Mouse (Mus musculus) hindbrain, embryonic 15.5 days (tissue): Measurements from ENCODE around the gene 6030468B19Rik. TPM values are rescaled to one million over a fixed set of nuclear protein-coding genes. Genes with fewer than 3 reads are reported as not detected.

Experiments
- ATAC-seq: fragments of 200-750 bp; cut with Nextera tagmentation; 2 replicates; pipeline ENCODE4 v1.8.0; 2017; ENCODE audit warnings: low read depth, moderate number of reproducible peaks, moderate TSS enrichment; ENCODE audit not compliant: low FRiP score
- H3K27ac ChIP-seq: fragments of 300-500 bp; sonication (generic); replicated peaks from 2 replicates; pipeline ENCODE4 v1.5.1; 2015; ENCODE audit warnings: mild to moderate bottlenecking, inconsistent platforms
- H3K27me3 ChIP-seq: fragments of 300-500 bp; sonication (generic); 2 replicates; pipeline ENCODE4 v1.6.1; 2015; ENCODE audit warnings: control low read depth, inconsistent platforms
- H3K36me3 ChIP-seq: fragments of 300-500 bp; sonication (generic); 2 replicates; pipeline ENCODE4 v1.6.1; 2015; ENCODE audit warnings: control low read depth, inconsistent platforms
- H3K4me1 ChIP-seq: fragments of 300-500 bp; sonication (generic); replicated peaks from 2 replicates; pipeline ENCODE4 v1.6.1; 2015; ENCODE audit warnings: control low read depth, inconsistent platforms
- H3K4me2 ChIP-seq: fragments of 300-500 bp; sonication (generic); 2 replicates; pipeline ENCODE4 v1.6.1; 2015; ENCODE audit warnings: moderate library complexity, mild to moderate bottlenecking, inconsistent platforms
- H3K4me3 ChIP-seq: fragments of 300-500 bp; sonication (generic); 2 replicates; pipeline ENCODE4 v1.5.1; 2015; ENCODE audit warnings: mild to moderate bottlenecking, inconsistent platforms
- H3K9ac ChIP-seq: fragments of 300-500 bp; sonication (generic); 2 replicates; pipeline ENCODE4 v1.6.1; 2015; ENCODE audit warnings: inconsistent platforms
- H3K9me3 ChIP-seq: fragments of 300-500 bp; sonication (generic); 2 replicates; pipeline ENCODE4 v1.6.1; 2016; ENCODE audit warnings: control low read depth, inconsistent platforms
- WGBS: fragments of 180-500 bp; shearing (Covaris S2); methylation state at CpG from one replicate; pipeline ENCODE4 v1.1.7; 2015; 5-methylcytosine and 5-hydroxymethylcytosine counted together
- polyA plus RNA-seq: library from polyadenylated mRNA; unstranded; fragments of >200 nt; fragmentation: Nextera tagmentation; extraction: Ambion mirVana; gene quantifications from 2 replicates; pipeline ENCODE4 v1.2.1, GENCODE M21; 2015

The 6030468B19Rik gene
- polyA plus RNA-seq, 1 experiment from 2014 or later, result not detected

DNA sequence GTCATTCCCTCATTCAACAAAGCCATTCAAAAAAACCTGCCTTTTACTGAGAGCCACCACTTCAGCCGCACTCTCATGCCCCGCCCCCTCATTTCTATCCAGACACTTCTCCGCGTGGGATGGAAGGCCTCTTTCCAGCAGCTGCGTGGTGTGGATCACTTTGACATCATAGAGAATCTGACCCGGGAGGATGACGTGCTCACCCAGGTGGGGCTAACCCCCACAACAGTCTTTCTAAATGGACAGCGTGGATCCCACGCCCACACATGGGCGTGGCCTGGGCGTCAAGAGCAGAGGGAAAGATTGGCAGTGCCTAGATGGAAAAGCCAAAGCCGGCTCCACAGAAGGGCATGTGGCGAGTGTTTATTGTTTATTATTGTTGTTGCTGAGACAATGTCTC is 38.8 kb downstream of the 6030468B19Rik start:
- peak overlapping the region; percentile 8; the same call in 1 of the 2 replicates for H3K4me3 ChIP-seq
- H3K27me3 ChIP-seq, result no peaks in the 10 kb centered on the region
- H3K9ac ChIP-seq, result no peak overlapping the region
- H3K4me2 ChIP-seq, result peak overlapping the region; percentile 38
- no peak overlapping the region for H3K27ac ChIP-seq
- ATAC-seq, result no peak
- H3K9me3 ChIP-seq, result no peaks in the 10 kb centered on the region
- 24% methylated on average over 13 of the region's 13 CpGs for WGBS
- H3K4me1 ChIP-seq, result peaks cover 7% of the 10 kb centered on the region; the same call in 1 of the 2 replicates
- no peaks in the 10 kb centered on the region for H3K36me3 ChIP-seq

GRCm38 (mm10) chr11:117838572-117838971 is 41.1 kb downstream of the 6030468B19Rik start:
- Histone ChIP-seq H3K9me3 (no peaks in the 10 kb centered on the region), H3K4me3 (no peak overlapping the region), H3K36me3 (no peaks in the 10 kb centered on the region), H3K27me3 (no peaks in the 10 kb centered on the region), H3K27ac (no peak overlapping the region), H3K4me2 (no peak overlapping the region), H3K9ac (no peak overlapping the region), H3K4me1 (no peaks in the 10 kb centered on the region)
- WGBS, result 82% methylated on average over 2 of the region's 2 CpGs
- ATAC-seq, result no peak

DNA sequence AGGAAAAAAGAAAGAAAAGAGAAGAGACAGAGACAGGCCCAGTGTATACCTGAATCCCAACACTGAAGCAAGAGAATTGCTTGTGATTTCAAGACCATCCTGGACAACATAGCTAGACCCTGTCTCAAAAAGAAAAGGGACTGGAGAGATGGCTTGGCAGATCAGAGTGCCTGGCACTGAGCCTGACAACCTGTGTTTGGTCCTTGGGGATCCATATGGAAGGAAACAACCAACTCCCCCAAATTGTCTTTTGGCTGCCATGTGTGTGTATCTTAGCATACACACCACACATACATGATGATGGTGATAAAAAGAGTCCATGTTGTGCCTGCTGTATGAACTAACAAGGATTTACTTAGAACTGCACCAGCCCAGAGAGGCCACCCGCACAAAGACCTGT is 41.6 kb downstream of the 6030468B19Rik start:
- H3K36me3 ChIP-seq, result no peaks in the 10 kb centered on the region
- no peak overlapping the region for H3K27ac ChIP-seq
- ATAC-seq, result no peak
- H3K4me2 ChIP-seq, result no peak overlapping the region
- no peaks in the 10 kb centered on the region for H3K9me3 ChIP-seq
- H3K27me3 ChIP-seq, result no peaks in the 10 kb centered on the region
- no peak overlapping the region for H3K9ac ChIP-seq
- no peaks in the 10 kb centered on the region for H3K4me1 ChIP-seq
- no peak overlapping the region for H3K4me3 ChIP-seq
- WGBS, result 91% methylated on average over 1 of the region's 1 CpGs

GRCm38 (mm10) chr11:117840910-117841309 is 43.5 kb downstream of the 6030468B19Rik start:
- Histone ChIP-seq H3K9me3 (no peaks in the 10 kb centered on the region), H3K4me1 (no peaks in the 10 kb centered on the region), H3K36me3 (no peaks in the 10 kb centered on the region), H3K4me3 (no peak overlapping the region), H3K9ac (no peak overlapping the region), H3K4me2 (no peak overlapping the region), H3K27me3 (no peaks in the 10 kb centered on the region), H3K27ac (no peak overlapping the region)
- WGBS, result 64% methylated on average over 1 of the region's 1 CpGs
- no peak for ATAC-seq

- Histone ChIP-seq H3K4me2 (no peak overlapping the region), H3K36me3 (no peaks in the 10 kb centered on the region), H3K9me3 (no peaks in the 10 kb centered on the region), H3K9ac (no peak overlapping the region), H3K4me1 (peaks cover 7% of the 10 kb centered on the region), H3K4me3 (no peak overlapping the region), H3K27me3 (no peaks in the 10 kb centered on the region), H3K27ac (no peak overlapping the region)
- WGBS, result 85% methylated on average over 2 of the region's 2 CpGs
- ATAC-seq, result no peak
Measured at GRCm38 (mm10) chr11:117843434-117843833, 46.0 kb downstream of the 6030468B19Rik start.

DNA sequence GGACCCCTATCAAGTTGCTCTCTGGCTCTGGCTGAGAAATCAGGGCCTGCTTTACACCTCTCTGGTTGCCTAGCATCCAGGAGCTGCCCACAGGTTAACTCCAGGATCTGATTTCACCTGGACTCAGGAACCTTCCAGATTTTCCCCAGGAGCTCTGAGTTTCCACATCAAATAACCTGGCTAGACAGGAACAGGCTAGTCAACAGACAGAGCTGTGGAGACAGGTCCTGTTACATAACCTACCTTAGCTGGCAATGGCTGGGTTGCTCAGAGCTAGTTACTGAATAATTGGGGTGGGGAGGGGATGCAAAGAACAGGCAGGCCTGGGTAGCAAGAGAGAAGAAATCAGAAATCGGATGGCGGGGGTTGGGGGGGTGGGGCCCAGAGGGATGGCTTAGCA is 47.5 kb downstream of the 6030468B19Rik start:
- ATAC-seq, result no peak
- peaks cover 18% of the 10 kb centered on the region for H3K4me1 ChIP-seq
- H3K9me3 ChIP-seq, result no peaks in the 10 kb centered on the region
- no peak overlapping the region for H3K4me2 ChIP-seq
- H3K27ac ChIP-seq, result no peak overlapping the region
- no peak overlapping the region for H3K9ac ChIP-seq
- 88% methylated on average over 2 of the region's 2 CpGs for WGBS
- no peak overlapping the region for H3K4me3 ChIP-seq
- H3K27me3 ChIP-seq, result no peaks in the 10 kb centered on the region
- H3K36me3 ChIP-seq, result no peaks in the 10 kb centered on the region

- no peaks in the 10 kb centered on the region for H3K27me3 ChIP-seq
- no peak for ATAC-seq
- no peak overlapping the region for H3K4me2 ChIP-seq
- H3K27ac ChIP-seq, result no peak overlapping the region
- 83% methylated on average over 2 of the region's 2 CpGs for WGBS
- H3K36me3 ChIP-seq, result no peaks in the 10 kb centered on the region
- H3K9ac ChIP-seq, result no peak overlapping the region
- no peak overlapping the region for H3K4me3 ChIP-seq
- no peaks in the 10 kb centered on the region for H3K9me3 ChIP-seq
- H3K4me1 ChIP-seq, result peaks cover 18% of the 10 kb centered on the region
Measured at GRCm38 (mm10) chr11:117845651-117846050, 48.2 kb downstream of the 6030468B19Rik start.

- no peak overlapping the region for H3K4me3 ChIP-seq
Measured at GRCm38 (mm10) chr11:117846640-117847039, 49.2 kb downstream of the 6030468B19Rik start.

GRCm38 (mm10) chr11:117847593-117848215 is 50.2 kb downstream of the 6030468B19Rik start:
- H3K9ac ChIP-seq, result peak overlapping the region; percentile 87
- no peak overlapping the region for H3K4me3 ChIP-seq
- H3K36me3 ChIP-seq, result no peaks in the 10 kb centered on the region
- peak overlapping the region; percentile 79 for H3K4me2 ChIP-seq
- peak overlapping the region; percentile 98 for H3K27ac ChIP-seq
- no peaks in the 10 kb centered on the region for H3K27me3 ChIP-seq
- H3K4me1 ChIP-seq, result peaks cover 18% of the 10 kb centered on the region
- H3K9me3 ChIP-seq, result no peaks in the 10 kb centered on the region
- no peak for ATAC-seq
- WGBS, result 83% methylated on average over 7 of the region's 7 CpGs

More at GRCm38 (mm10) chr11:117846640-117847039, 49.2 kb downstream of the 6030468B19Rik start:
- no peak overlapping the region for H3K4me2 ChIP-seq
- H3K9ac ChIP-seq, result no peak overlapping the region
- 49% methylated on average over 5 of the region's 5 CpGs for WGBS
- H3K27ac ChIP-seq, result no peak overlapping the region
- peaks cover 18% of the 10 kb centered on the region for H3K4me1 ChIP-seq
- H3K27me3 ChIP-seq, result no peaks in the 10 kb centered on the region
- ATAC-seq, result no peak
- H3K9me3 ChIP-seq, result no peaks in the 10 kb centered on the region
- H3K36me3 ChIP-seq, result no peaks in the 10 kb centered on the region

- H3K27me3 ChIP-seq, result no peaks in the 10 kb centered on the region
Measured at GRCm38 (mm10) chr11:117848271-117848984, 51.0 kb downstream of the 6030468B19Rik start.

GRCm38 (mm10) chr11:117848985-117849671 is 51.7 kb downstream of the 6030468B19Rik start, which contains the start of gene Birc5:
Gene Birc5, plus strand, starts transcription at chr11:117849251.
- Histone ChIP-seq H3K4me2 (peak within 1 kb of the TSS; percentile 79), H3K4me1 (peaks cover 18% of the 10 kb centered on the region), H3K9me3 (no peaks in the 10 kb centered on the region), H3K27me3 (no peaks in the 10 kb centered on the region), H3K9ac (peak within 1 kb of the TSS; percentile 87), H3K36me3 (no peaks in the 10 kb centered on the region), H3K27ac (peak within 1 kb of the TSS; percentile 98), H3K4me3 (peak within 1 kb of the TSS; percentile 78)
- peak; percentile 95 for ATAC-seq
- WGBS, result under 1% methylated on average over 51 of the region's 51 CpGs

More at GRCm38 (mm10) chr11:117848271-117848984, 51.0 kb downstream of the 6030468B19Rik start:
- peak overlapping the region; percentile 79 for H3K4me2 ChIP-seq
- peak overlapping the region; percentile 78 for H3K4me3 ChIP-seq
- no peaks in the 10 kb centered on the region for H3K36me3 ChIP-seq
- peak overlapping the region; percentile 98 for H3K27ac ChIP-seq
- 13% methylated on average over 19 of the region's 19 CpGs for WGBS
- H3K9ac ChIP-seq, result peak overlapping the region; percentile 87
- H3K4me1 ChIP-seq, result peaks cover 18% of the 10 kb centered on the region
- H3K9me3 ChIP-seq, result no peaks in the 10 kb centered on the region
- peak; percentile 90 for ATAC-seq

DNA sequence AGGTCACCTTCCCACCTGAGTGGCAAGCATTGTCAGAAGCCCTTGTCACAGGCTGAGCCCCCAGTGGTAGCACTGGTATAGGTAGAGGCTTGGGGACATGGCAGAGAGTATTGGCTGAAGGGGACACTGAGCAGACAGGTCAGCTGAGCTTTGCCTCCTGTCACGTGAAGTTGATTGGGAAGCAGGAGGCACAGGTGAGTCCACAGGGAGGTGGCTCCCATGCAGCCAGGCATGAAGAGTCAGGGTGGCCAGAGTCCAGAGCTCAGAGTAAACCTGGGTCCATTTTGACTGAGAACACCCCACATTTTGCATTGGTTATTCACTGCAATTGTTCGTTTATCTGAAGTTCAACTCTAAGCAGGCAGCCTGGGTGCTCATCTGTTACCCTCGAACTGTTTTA is 55.4 kb downstream of the 6030468B19Rik start:
- 94% methylated on average over 3 of the region's 3 CpGs for WGBS
- H3K36me3 ChIP-seq, result no peaks in the 10 kb centered on the region
- no peaks in the 10 kb centered on the region for H3K27me3 ChIP-seq
- H3K4me3 ChIP-seq, result no peak overlapping the region
- no peak for ATAC-seq
- H3K9me3 ChIP-seq, result no peaks in the 10 kb centered on the region
- H3K4me1 ChIP-seq, result peaks cover 16% of the 10 kb centered on the region
- H3K27ac ChIP-seq, result no peak overlapping the region
- no peak overlapping the region for H3K4me2 ChIP-seq
- H3K9ac ChIP-seq, result no peak overlapping the region
